Mouse (Mus musculus) hindbrain, postnatal 0 days (tissue): ENCODE data around the gene Dram1. TPM values are rescaled to one million over a fixed set of nuclear protein-coding genes. Genes with fewer than 3 reads are reported as not detected.

ENCODE experiments used
- ATAC-seq: fragments of 200-750 bp; cut with Nextera tagmentation; 2 replicates; pipeline ENCODE4 v1.8.0; 2017; ENCODE audit warnings: mild to moderate bottlenecking, moderate TSS enrichment, moderate library complexity
- DNase-seq: peaks from one replicate; pipeline ENCODE4 v3.0.0-alpha.2; 2015; ENCODE audit warnings: low spot score
- H3K27ac ChIP-seq: fragments of 300-500 bp; sonication (generic); 2 replicates; pipeline ENCODE4 v1.5.1; 2014; ENCODE audit warnings: mild to moderate bottlenecking
- H3K27me3 ChIP-seq: fragments of 300-500 bp; sonication (generic); 2 replicates; pipeline ENCODE4 v1.6.1; 2014; ENCODE audit warnings: low read length, mixed read lengths; ENCODE audit not compliant: insufficient read depth
- H3K36me3 ChIP-seq: fragments of 300-500 bp; sonication (generic); 2 replicates; pipeline ENCODE4 v1.6.1; 2014; ENCODE audit warnings: low read length, mixed read lengths; ENCODE audit not compliant: insufficient read depth
- H3K4me1 ChIP-seq: fragments of 300-500 bp; sonication (generic); 2 replicates; pipeline ENCODE4 v1.6.1; 2014; ENCODE audit warnings: antibody characterized with exemption, low read length, mixed read lengths; ENCODE audit not compliant: insufficient read depth
- H3K4me2 ChIP-seq: fragments of 300-500 bp; sonication (generic); 2 replicates; pipeline ENCODE4 v1.6.1; 2014; ENCODE audit warnings: low read depth, mild to moderate bottlenecking, low read length, moderate library complexity, mixed read lengths
- H3K4me3 ChIP-seq: fragments of 300-500 bp; sonication (generic); 2 replicates; pipeline ENCODE4 v1.5.1; 2014; ENCODE audit warnings: low read length
- H3K9ac ChIP-seq: fragments of 300-500 bp; sonication (generic); replicated peaks from 2 replicates; pipeline ENCODE4 v1.6.1; 2014; ENCODE audit warnings: mild to moderate bottlenecking, low read length, moderate library complexity, mixed read lengths
- H3K9me3 ChIP-seq: fragments of 300-500 bp; sonication (generic); 2 replicates; pipeline ENCODE4 v1.6.1; 2016; ENCODE audit warnings: low read length, mixed read lengths
- CTCF ChIP-seq: IDR thresholded peaks from 2 replicates; pipeline ENCODE4 v1.5.1; 2016; ENCODE audit warnings: antibody characterized with exemption, control low read depth, low read depth
- WGBS: fragments of 180-500 bp; shearing (Covaris S2); extraction: QIAGEN DNeasy Blood & Tissue Kit; methylation state at CpG from one replicate; pipeline ENCODE4 v1.1.7; 2014; 5-methylcytosine and 5-hydroxymethylcytosine counted together
- polyA plus RNA-seq: library from polyadenylated mRNA; unstranded; fragments of >200 nt; fragmentation: Nextera tagmentation; extraction: Ambion mirVana; gene quantifications from 2 replicates; pipeline ENCODE4 v1.2.1, GENCODE M21; 2015
- total RNA-seq: library from RNA; depleted of rRNA; stranded (reverse); fragments of >200 nt; gene quantifications from 2 replicates; pipeline ENCODE4 v1.2.3, GENCODE M21; 2014

Gene Dram1
- total and polyA plus RNA-seq, 2 experiments from 2014 or later: 0.42 to 0.51 TPM

- no peak for DNase-seq
- no peak for ATAC-seq
- Histone ChIP-seq H3K36me3 (no peaks in the 10 kb centered on the region), H3K9ac (no peak overlapping the region), H3K4me2 (no peak overlapping the region), H3K4me3 (no peak overlapping the region), H3K27ac (no peak overlapping the region), H3K9me3 (no peaks in the 10 kb centered on the region), H3K27me3 (no peaks in the 10 kb centered on the region), H3K4me1 (no peaks in the 10 kb centered on the region; the same call in 1 of the 2 replicates)
- WGBS: 87% methylated on average over 2 of the region's 2 CpGs
- no peak for TF ChIP-seq CTCF
Measured at GRCm38 (mm10) chr10:88352549-88352948, 26.3 kb downstream of the Dram1 start.

GRCm38 (mm10) chr10:88351411-88352103 is 27.3 kb downstream of the Dram1 start:
- Histone ChIP-seq H3K27me3 (no peaks in the 10 kb centered on the region), H3K4me1 (no peaks in the 10 kb centered on the region; the same call in 1 of the 2 replicates), H3K27ac (no peak overlapping the region), H3K36me3 (no peaks in the 10 kb centered on the region), H3K4me2 (no peak overlapping the region), H3K9ac (no peak overlapping the region), H3K9me3 (no peaks in the 10 kb centered on the region), H3K4me3 (no peak overlapping the region)
- 70% methylated on average over 5 of the region's 5 CpGs for WGBS
- DNase-seq (no peak), ATAC-seq (no peak)
- TF ChIP-seq CTCF: no peak

- Histone ChIP-seq H3K9ac (no peak overlapping the region), H3K27ac (no peak overlapping the region), H3K4me3 (no peak overlapping the region), H3K4me2 (no peak overlapping the region), H3K36me3 (no peaks in the 10 kb centered on the region), H3K9me3 (no peaks in the 10 kb centered on the region), H3K4me1 (no peaks in the 10 kb centered on the region; the same call in 1 of the 2 replicates), H3K27me3 (no peaks in the 10 kb centered on the region)
- 58% methylated on average over 2 of the region's 2 CpGs for WGBS
- TF ChIP-seq CTCF: no peak
- no peak for DNase-seq
- ATAC-seq: no peak
Measured at GRCm38 (mm10) chr10:88350687-88351086, 28.2 kb downstream of the Dram1 start.

- WGBS: 14% methylated on average over 8 of the region's 8 CpGs
- no peaks in the 10 kb centered on the region for H3K9me3 ChIP-seq
- DNase-seq: no peak
- no peak overlapping the region for H3K4me2 ChIP-seq
- ATAC-seq: no peak
- no peaks in the 10 kb centered on the region for H3K36me3 ChIP-seq
- H3K27ac ChIP-seq: no peak overlapping the region
- no peak for TF ChIP-seq CTCF
- H3K9ac ChIP-seq: no peak overlapping the region
- H3K4me1 ChIP-seq: no peaks in the 10 kb centered on the region; the same call in 1 of the 2 replicates
- H3K27me3 ChIP-seq: no peaks in the 10 kb centered on the region
- H3K4me3 ChIP-seq: no peak overlapping the region
Measured at GRCm38 (mm10) chr10:88349800-88350199, 29.1 kb downstream of the Dram1 start.

- Histone ChIP-seq H3K9ac (no peak overlapping the region), H3K27me3 (no peaks in the 10 kb centered on the region), H3K4me2 (no peak overlapping the region), H3K36me3 (no peaks in the 10 kb centered on the region), H3K4me3 (no peak overlapping the region), H3K9me3 (no peaks in the 10 kb centered on the region), H3K27ac (no peak overlapping the region), H3K4me1 (no peaks in the 10 kb centered on the region; the same call in 1 of the 2 replicates)
- DNase-seq (no peak), ATAC-seq (no peak)
- WGBS: 81% methylated on average over 12 of the region's 12 CpGs
- no peak for TF ChIP-seq CTCF
Measured at GRCm38 (mm10) chr10:88346454-88347245, 32.2 kb downstream of the Dram1 start.

- no peak overlapping the region for H3K4me2 ChIP-seq
- no peaks in the 10 kb centered on the region for H3K27me3 ChIP-seq
- H3K27ac ChIP-seq: no peak overlapping the region
- DNase-seq (no peak), ATAC-seq (no peak)
- TF ChIP-seq CTCF: no peak
- WGBS: 67% methylated on average over 11 of the region's 11 CpGs
- no peaks in the 10 kb centered on the region for H3K9me3 ChIP-seq
- no peak overlapping the region for H3K4me3 ChIP-seq
- H3K36me3 ChIP-seq: no peaks in the 10 kb centered on the region
- no peak overlapping the region for H3K9ac ChIP-seq
- H3K4me1 ChIP-seq: no peaks in the 10 kb centered on the region; the same call in 1 of the 2 replicates
Measured at GRCm38 (mm10) chr10:88345899-88346401, 32.9 kb downstream of the Dram1 start.
